Mouse (Mus musculus) limb, embryonic 15.5 days (tissue): ENCODE results near the gene Gss. TPM values are rescaled to one million over a fixed set of nuclear protein-coding genes. Genes with fewer than 3 reads are reported as not detected.
"Not testable (repeated sequence)": the region's sequence is repeated elsewhere in the genome, so short reads cannot be mapped to it uniquely, and the experiment has no call there.

ENCODE experiments used
- ATAC-seq: fragments of 200-750 bp; cut with Nextera tagmentation; 2 replicates; pipeline ENCODE4 v1.8.0; 2017; ENCODE audit warnings: low read depth, moderate TSS enrichment; ENCODE audit not compliant: insufficient number of reproducible peaks, low FRiP score, low TSS enrichment
- H3K27ac ChIP-seq: fragments of 300-500 bp; sonication (generic); 2 replicates; pipeline ENCODE4 v1.5.1; 2015; ENCODE audit warnings: moderate library complexity, mild to moderate bottlenecking, inconsistent platforms
- H3K27me3 ChIP-seq: fragments of 300-500 bp; sonication (generic); 2 replicates; pipeline ENCODE4 v1.6.1; 2015; ENCODE audit warnings: inconsistent platforms
- H3K36me3 ChIP-seq: fragments of 300-500 bp; sonication (generic); 2 replicates; pipeline ENCODE4 v1.6.1; 2015; ENCODE audit warnings: inconsistent platforms
- H3K4me1 ChIP-seq: fragments of 300-500 bp; sonication (generic); 2 replicates; pipeline ENCODE4 v1.6.1; 2015; ENCODE audit warnings: inconsistent platforms
- H3K4me2 ChIP-seq: fragments of 300-500 bp; sonication (generic); 2 replicates; pipeline ENCODE4 v1.6.1; 2015; ENCODE audit warnings: mild to moderate bottlenecking, inconsistent platforms
- H3K4me3 ChIP-seq: fragments of 300-500 bp; sonication (generic); 2 replicates; pipeline ENCODE4 v1.5.1; 2015; ENCODE audit warnings: mild to moderate bottlenecking, inconsistent platforms
- H3K9ac ChIP-seq: fragments of 300-500 bp; sonication (generic); 2 replicates; pipeline ENCODE4 v1.6.1; 2015; ENCODE audit warnings: inconsistent platforms
- H3K9me3 ChIP-seq: fragments of 300-500 bp; sonication (generic); 2 replicates; pipeline ENCODE4 v1.6.1; 2016; ENCODE audit warnings: inconsistent platforms
- WGBS: fragments of 180-500 bp; shearing (Covaris S2); methylation state at CpG from one replicate; pipeline ENCODE4 v1.1.7; 2015; 5-methylcytosine and 5-hydroxymethylcytosine counted together
- polyA plus RNA-seq: library from polyadenylated mRNA; unstranded; fragments of >200 nt; fragmentation: Nextera tagmentation; extraction: Ambion mirVana; gene quantifications from 2 replicates; pipeline ENCODE4 v1.2.1, GENCODE M21; 2015

Gene Gss
- polyA plus RNA-seq, 1 experiment from 2014 or later = 26.7 TPM

GRCm38 (mm10) chr2:155567751-155568150, 24.9 kb downstream of the Gss start:
- no peak for ATAC-seq
- H3K9ac ChIP-seq = no peak overlapping the region
- WGBS = 83% methylated on average over 5 of the region's 5 CpGs
- no peaks in the 10 kb centered on the region for H3K9me3 ChIP-seq
- H3K27me3 ChIP-seq = no peaks in the 10 kb centered on the region
- no peak overlapping the region for H3K4me3 ChIP-seq
- no peaks in the 10 kb centered on the region for H3K4me1 ChIP-seq
- H3K36me3 ChIP-seq = peaks cover 15% of the 10 kb centered on the region
- H3K27ac ChIP-seq = no peak overlapping the region
- no peak overlapping the region for H3K4me2 ChIP-seq

GRCm38 (mm10) chr2:155562934-155563333, 29.7 kb downstream of the Gss start:
- Histone ChIP-seq H3K27me3 (no peaks in the 10 kb centered on the region), H3K9me3 (no peaks in the 10 kb centered on the region), H3K9ac (no peak overlapping the region), H3K36me3 (peaks cover 18% of the 10 kb centered on the region), H3K27ac (no peak overlapping the region), H3K4me2 (no peak overlapping the region), H3K4me3 (no peak overlapping the region), H3K4me1 (no peaks in the 10 kb centered on the region)
- no peak for ATAC-seq
- 90% methylated on average over 4 of the region's 4 CpGs for WGBS

- no peak overlapping the region for H3K4me2 ChIP-seq
- no peaks in the 10 kb centered on the region for H3K9me3 ChIP-seq
- H3K27ac ChIP-seq = no peak overlapping the region
- no peak for ATAC-seq
- 41% methylated on average over 1 of the region's 1 CpGs for WGBS
- H3K9ac ChIP-seq = no peak overlapping the region
- no peaks in the 10 kb centered on the region for H3K4me1 ChIP-seq
- peaks cover 18% of the 10 kb centered on the region for H3K36me3 ChIP-seq
- H3K4me3 ChIP-seq = no peak overlapping the region
- no peaks in the 10 kb centered on the region for H3K27me3 ChIP-seq
Measured at GRCm38 (mm10) chr2:155562209-155562608, 30.4 kb downstream of the Gss start.

GRCm38 (mm10) chr2:155554426-155554985, 38.1 kb downstream of the Gss start:
- H3K9ac ChIP-seq = no peak overlapping the region
- WGBS = 80% methylated on average over 2 of the region's 2 CpGs
- H3K27me3 ChIP-seq = no peaks in the 10 kb centered on the region
- H3K4me2 ChIP-seq = no peak overlapping the region
- H3K36me3 ChIP-seq = no peaks in the 10 kb centered on the region
- H3K4me1 ChIP-seq = no peaks in the 10 kb centered on the region
- ATAC-seq = no peak
- H3K9me3 ChIP-seq = no peaks in the 10 kb centered on the region
- H3K4me3 ChIP-seq = no peak overlapping the region
- no peak overlapping the region for H3K27ac ChIP-seq

GRCm38 (mm10) chr2:155552949-155553354, 39.7 kb downstream of the Gss start:
- no peak overlapping the region for H3K9ac ChIP-seq
- H3K4me3 ChIP-seq = no peak overlapping the region
- no peaks in the 10 kb centered on the region for H3K4me1 ChIP-seq
- ATAC-seq = no peak
- no peaks in the 10 kb centered on the region for H3K27me3 ChIP-seq
- H3K36me3 ChIP-seq = no peaks in the 10 kb centered on the region
- H3K27ac ChIP-seq = no peak overlapping the region
- H3K4me2 ChIP-seq = no peak overlapping the region
- no peaks in the 10 kb centered on the region for H3K9me3 ChIP-seq

GRCm38 (mm10) chr2:155552336-155552735, 40.3 kb downstream of the Gss start:
- H3K27ac ChIP-seq = no peak overlapping the region
- no peaks in the 10 kb centered on the region for H3K4me1 ChIP-seq
- H3K4me2 ChIP-seq = no peak overlapping the region
- H3K27me3 ChIP-seq = no peaks in the 10 kb centered on the region
- ATAC-seq = no peak
- no peak overlapping the region for H3K4me3 ChIP-seq
- H3K36me3 ChIP-seq = no peaks in the 10 kb centered on the region
- H3K9ac ChIP-seq = no peak overlapping the region
- no peaks in the 10 kb centered on the region for H3K9me3 ChIP-seq

GRCm38 (mm10) chr2:155546955-155547354, 45.7 kb downstream of the Gss start:
- H3K4me1 ChIP-seq = no peaks in the 10 kb centered on the region
- no peak overlapping the region for H3K9ac ChIP-seq
- no peak for ATAC-seq
- H3K27me3 ChIP-seq = no peaks in the 10 kb centered on the region
- WGBS = 75% methylated on average over 1 of the region's 1 CpGs
- H3K4me2 ChIP-seq = no peak overlapping the region
- no peak overlapping the region for H3K4me3 ChIP-seq
- no peaks in the 10 kb centered on the region for H3K9me3 ChIP-seq
- H3K36me3 ChIP-seq = no peaks in the 10 kb centered on the region
- no peak overlapping the region for H3K27ac ChIP-seq

- no peak overlapping the region for H3K4me2 ChIP-seq
- H3K27ac ChIP-seq = no peak overlapping the region
- H3K9me3 ChIP-seq = no peaks in the 10 kb centered on the region
- no peak overlapping the region for H3K4me3 ChIP-seq
- 66% methylated on average over 6 of the region's 6 CpGs for WGBS
- no peaks in the 10 kb centered on the region for H3K4me1 ChIP-seq
- no peaks in the 10 kb centered on the region for H3K27me3 ChIP-seq
- no peak overlapping the region for H3K9ac ChIP-seq
- H3K36me3 ChIP-seq = no peaks in the 10 kb centered on the region
- no peak for ATAC-seq
Measured at GRCm38 (mm10) chr2:155540822-155541458, 51.7 kb downstream of the Gss start.

GRCm38 (mm10) chr2:155539696-155540095, 52.9 kb downstream of the Gss start:
- Histone ChIP-seq H3K4me3 (no peak overlapping the region), H3K36me3 (no peaks in the 10 kb centered on the region), H3K4me2 (no peak overlapping the region), H3K27me3 (no peaks in the 10 kb centered on the region), H3K27ac (no peak overlapping the region), H3K9me3 (no peaks in the 10 kb centered on the region), H3K4me1 (no peaks in the 10 kb centered on the region), H3K9ac (no peak overlapping the region)
- ATAC-seq = no peak

GRCm38 (mm10) chr2:155538463-155539057, 54.0 kb downstream of the Gss start:
- H3K9ac ChIP-seq, H3K27me3 ChIP-seq, H3K4me1 ChIP-seq, H3K4me2 ChIP-seq, H3K27ac ChIP-seq, H3K36me3 ChIP-seq, ATAC-seq, H3K4me3 ChIP-seq, H3K9me3 ChIP-seq: not testable (repeated sequence)
- 77% methylated on average over 18 of the region's 19 CpGs for WGBS

DNA sequence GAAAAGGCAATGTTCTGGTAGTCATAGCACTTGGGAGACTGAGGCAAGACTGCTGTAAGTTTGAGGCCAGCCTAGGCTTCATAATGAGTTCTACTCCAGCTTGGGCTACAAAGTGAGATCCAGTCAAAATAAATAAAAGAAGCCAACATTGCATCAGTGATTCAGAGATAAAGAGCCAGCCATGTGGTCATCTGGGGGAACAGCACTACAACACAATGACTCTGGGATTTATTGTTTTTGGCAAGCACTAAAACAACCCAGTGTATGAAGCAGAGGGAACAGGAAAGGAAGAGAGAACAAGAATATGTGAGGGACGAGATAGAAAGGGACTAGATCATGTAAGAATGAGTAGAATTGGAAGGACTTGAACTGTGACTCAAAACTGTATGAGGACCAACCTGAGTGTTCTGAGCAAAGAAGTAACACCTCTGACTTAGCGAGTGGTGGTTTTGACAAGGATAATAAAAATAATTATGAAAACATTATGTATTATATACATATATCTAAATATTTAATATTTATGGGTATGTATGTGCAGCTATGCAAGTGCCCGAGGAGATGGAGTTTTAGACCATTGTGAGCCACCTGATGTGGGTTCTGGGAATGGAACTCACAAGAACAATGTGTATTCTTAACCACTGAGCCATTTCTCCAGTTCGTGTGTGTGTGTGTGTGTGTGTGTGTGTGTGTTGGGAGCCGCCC, 54.7 kb downstream of the Gss start:
- Histone ChIP-seq H3K9ac (no peak overlapping the region), H3K36me3 (no peaks in the 10 kb centered on the region), H3K4me1 (no peaks in the 10 kb centered on the region), H3K4me3 (no peak overlapping the region), H3K4me2 (no peak overlapping the region), H3K27me3 (no peaks in the 10 kb centered on the region), H3K9me3 (no peaks in the 10 kb centered on the region), H3K27ac (no peak overlapping the region)
- ATAC-seq = no peak
- WGBS = 66% methylated on average over 5 of the region's 5 CpGs

DNA sequence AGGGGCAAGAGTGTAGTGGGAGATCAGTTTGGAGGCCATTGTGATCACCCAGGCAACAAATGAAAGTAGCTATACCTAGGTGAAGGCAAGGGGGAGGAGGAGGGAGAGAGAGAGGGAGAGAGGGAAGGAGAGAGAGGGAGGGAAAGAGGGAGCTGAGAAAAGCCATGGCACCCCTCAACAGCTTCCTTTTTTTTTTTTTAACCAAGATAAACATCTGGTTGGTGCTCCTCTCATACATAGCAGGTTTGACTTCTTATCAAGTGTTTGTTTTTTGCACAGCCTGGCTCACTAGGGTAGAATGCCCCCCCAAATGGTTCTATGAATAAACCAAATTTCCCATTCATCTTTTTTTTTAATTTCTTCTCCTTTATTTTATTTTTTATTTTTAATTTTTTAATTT, 56.3 kb downstream of the Gss start:
- no peaks in the 10 kb centered on the region for H3K36me3 ChIP-seq
- H3K4me1 ChIP-seq = no peaks in the 10 kb centered on the region
- no peaks in the 10 kb centered on the region for H3K27me3 ChIP-seq
- no peak overlapping the region for H3K4me3 ChIP-seq
- no peak for ATAC-seq
- no peak overlapping the region for H3K9ac ChIP-seq
- H3K27ac ChIP-seq = no peak overlapping the region
- H3K9me3 ChIP-seq = no peaks in the 10 kb centered on the region
- H3K4me2 ChIP-seq = no peak overlapping the region
